Mouse (Mus musculus): ENCODE measurements around the gene Mns1.

Mns1 gene

DNA sequence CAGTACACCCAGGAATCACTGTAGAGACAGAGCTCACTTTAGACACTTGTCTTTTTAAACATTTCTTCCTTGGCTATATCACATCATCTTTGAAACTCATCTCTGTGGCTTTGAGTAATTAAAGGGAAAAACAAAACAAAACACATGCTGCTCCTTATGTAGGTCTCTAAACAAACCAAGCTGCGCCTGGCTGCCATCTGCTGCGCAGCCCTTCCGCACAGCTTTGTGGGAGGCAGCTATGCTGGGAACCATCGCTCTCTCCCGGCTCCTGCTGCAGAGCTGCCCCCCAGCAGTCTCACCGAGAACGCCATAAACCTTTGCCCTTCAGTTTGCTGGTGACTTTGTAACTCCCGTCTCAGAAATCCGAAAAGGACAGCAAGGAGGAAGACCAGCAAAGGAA, 37.7 kb downstream of the Mns1 start:
- no peak for DNase-seq (ENCODE audit: low spot score)

DNA sequence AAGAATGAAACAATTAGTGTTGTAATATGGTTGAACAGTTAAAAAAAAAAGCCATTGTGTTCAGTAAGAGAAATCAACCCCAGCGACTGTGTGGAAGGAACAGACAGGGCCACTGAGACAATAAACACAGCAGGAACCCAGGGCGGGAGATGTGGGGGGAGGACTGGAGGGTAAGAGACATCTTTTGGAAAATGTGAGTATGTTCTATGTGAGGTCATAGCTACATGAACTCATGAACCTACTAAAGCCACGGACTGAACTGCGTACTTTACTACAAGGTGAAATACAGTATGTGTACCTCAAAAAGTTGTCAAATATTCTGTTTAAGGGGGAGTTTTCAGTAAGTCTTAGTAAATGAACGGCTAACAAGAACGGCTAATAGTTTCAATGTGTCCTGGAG, 39.5 kb downstream of the Mns1 start:
- no peak for DNase-seq (ENCODE audit: low spot score)

DNA sequence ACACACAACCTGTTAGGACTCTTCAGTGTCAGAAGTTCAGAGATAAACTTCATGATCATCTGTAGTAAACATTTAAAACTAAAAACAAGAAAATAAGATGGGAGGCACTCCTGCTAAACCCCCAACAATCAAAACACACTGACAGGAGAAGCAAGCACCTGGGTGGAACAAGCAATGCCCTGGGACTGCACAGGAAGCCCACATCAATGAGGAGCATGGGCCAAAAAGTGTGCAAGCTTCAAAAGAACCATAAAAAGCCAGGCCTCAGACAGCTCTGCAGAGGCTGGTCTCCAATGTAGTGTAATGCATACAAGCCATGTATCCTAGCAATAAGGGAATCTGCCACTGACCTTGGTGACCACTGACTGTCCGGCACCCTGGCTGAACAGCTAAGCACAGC, 41.5 kb downstream of the Mns1 start:
- no peak for DNase-seq (ENCODE audit: low spot score)

DNA sequence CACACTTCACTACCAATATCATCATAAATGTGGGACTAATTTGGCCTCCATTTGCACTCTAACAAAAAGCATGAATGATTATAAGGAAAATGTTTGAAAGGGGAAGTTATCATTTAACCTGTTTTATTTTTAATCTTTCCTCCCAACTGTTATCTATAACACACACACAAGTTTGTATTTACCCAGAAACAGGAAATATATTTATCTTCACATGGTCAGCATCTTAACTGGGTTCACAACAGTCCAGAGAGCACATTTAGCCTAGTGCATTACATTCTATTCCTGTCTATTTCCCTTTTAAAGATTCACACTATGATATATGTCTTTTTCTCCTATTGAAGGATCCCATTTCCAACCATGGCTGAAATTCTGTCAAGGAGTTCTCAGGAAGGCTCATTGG, 50.7 kb downstream of the Mns1 start:
- no peak for DNase-seq (ENCODE audit: low spot score)

- no peak for DNase-seq (ENCODE audit: low spot score)
Measured at GRCm38 (mm10) chr9:72489131-72489530, 51.3 kb downstream of the Mns1 start.

DNA sequence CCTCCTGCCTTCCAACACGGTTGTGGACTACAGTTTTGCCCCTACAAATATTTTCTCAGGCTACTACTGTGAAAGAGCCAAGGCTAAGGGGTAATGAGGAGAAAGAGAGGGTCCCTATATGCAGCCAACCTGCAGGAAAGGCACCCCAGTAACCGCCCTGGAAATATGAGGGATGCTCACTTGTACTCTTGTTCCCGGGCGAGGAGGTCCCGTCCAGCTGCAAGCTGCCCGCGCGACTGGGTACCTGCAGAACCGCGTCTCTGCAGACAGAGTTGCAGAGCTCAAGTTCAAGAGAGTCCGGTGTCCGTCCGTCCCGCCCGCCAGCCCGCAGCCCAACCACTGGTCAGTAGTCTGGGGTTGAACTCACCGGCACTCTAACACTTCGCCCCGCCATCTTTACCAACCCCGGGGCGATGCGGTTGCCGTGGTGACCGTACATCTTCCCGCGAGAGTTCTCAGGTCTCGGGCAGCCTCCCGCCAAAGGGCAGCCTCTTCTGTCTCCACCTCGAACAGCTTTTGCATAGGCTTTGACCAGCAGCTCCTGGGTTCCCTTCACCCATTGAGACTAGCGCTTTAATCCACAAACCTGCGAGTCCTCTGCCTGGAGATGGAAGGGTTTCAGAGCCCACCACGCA, 53.9 kb downstream of the Mns1 start:
- DNase-seq (ENCODE audit: low spot score) = peak; percentile 91

GRCm38 (mm10) chr9:72492194-72492565, 54.4 kb downstream of the Mns1 start, which contains the start of gene Tex9:
TSS of gene Tex9 (minus strand) at chr9:72492212.
- no peak for DNase-seq (ENCODE audit: low spot score)

DNA sequence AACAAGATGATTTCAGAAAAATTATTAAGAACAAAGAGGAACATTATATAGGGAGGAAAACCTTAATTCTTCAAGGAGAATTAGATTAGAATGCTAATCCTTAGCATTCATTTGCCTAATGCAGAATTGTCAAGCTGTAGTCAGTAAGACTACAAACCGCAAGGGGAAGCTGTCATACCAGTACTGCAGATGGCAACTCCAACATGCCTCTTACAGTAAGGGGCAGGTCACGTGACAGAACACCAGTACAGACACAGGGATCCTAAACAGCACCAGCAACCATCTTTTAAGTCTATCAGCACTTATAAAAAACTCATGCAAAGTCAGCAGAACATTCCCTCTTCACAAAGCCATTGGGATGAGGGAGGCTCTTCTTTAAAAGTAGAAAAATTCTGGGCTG, 55.7 kb downstream of the Mns1 start:
- no peak for DNase-seq (ENCODE audit: low spot score)

GRCm38 (mm10) chr9:72493984-72494685, 56.3 kb downstream of the Mns1 start:
- no peak for DNase-seq (ENCODE audit: low spot score)

DNA sequence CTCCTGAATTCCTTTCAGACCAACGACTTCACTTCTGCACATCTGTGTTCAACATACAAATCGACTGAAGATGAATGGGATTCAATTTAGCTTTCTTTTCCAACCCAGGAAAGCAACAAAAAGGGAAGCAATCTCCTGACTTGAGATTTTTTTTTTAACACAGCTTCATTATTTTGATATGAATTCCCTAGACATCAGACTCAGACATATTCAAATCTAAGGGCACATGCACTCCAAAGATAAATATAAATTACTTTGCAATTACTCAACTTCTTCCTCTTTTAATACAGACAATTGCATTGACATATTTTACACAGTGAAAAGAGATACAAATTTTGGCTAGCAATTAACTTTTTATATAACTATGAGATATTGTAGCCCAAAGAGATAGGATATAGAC, 58.9 kb downstream of the Mns1 start:
- no peak for DNase-seq (ENCODE audit: low spot score)

GRCm38 (mm10) chr9:72497171-72497570, 59.4 kb downstream of the Mns1 start:
- DNase-seq (ENCODE audit: low spot score) = no peak
